Mouse (Mus musculus): ENCODE measurements around the gene Bin2. TPM values are rescaled to one million over a fixed set of nuclear protein-coding genes. Genes with fewer than 3 reads are reported as not detected.

Gene Bin2
- polyA plus RNA-seq, 1 experiment from 2014 or later = 7.3 TPM

GRCm38 (mm10) chr15:100681770-100682169, 12.4 kb upstream of the Bin2 start:
- no peak for ATAC-seq (ENCODE audit: borderline replicate concordance, extremely low read depth, low FRiP score, low TSS enrichment)
- H3K9ac ChIP-seq = no peak overlapping the region
- no peak overlapping the region for H3K27ac ChIP-seq
- H3K4me3 ChIP-seq = no peak overlapping the region
- peaks cover 8% of the 10 kb centered on the region; the same call in 1 of the 2 replicates for H3K27me3 ChIP-seq
- H3K36me3 ChIP-seq = no peaks in the 10 kb centered on the region
- no peaks in the 10 kb centered on the region for H3K9me3 ChIP-seq
- 44% methylated on average over 7 of the region's 7 CpGs for WGBS
- H3K4me2 ChIP-seq = no peak overlapping the region
- H3K4me1 ChIP-seq = no peaks in the 10 kb centered on the region

- no peaks in the 10 kb centered on the region; the same call in 1 of the 2 replicates for H3K27me3 ChIP-seq
- H3K4me3 ChIP-seq = no peak overlapping the region
- no peak overlapping the region for H3K4me2 ChIP-seq
- ATAC-seq (ENCODE audit: borderline replicate concordance, extremely low read depth, low FRiP score, low TSS enrichment) = no peak
- H3K36me3 ChIP-seq = no peaks in the 10 kb centered on the region
- H3K9ac ChIP-seq = no peak overlapping the region
- H3K9me3 ChIP-seq = no peaks in the 10 kb centered on the region
- H3K27ac ChIP-seq = no peak overlapping the region
- 35% methylated on average over 3 of the region's 3 CpGs for WGBS
- no peaks in the 10 kb centered on the region for H3K4me1 ChIP-seq
Measured at GRCm38 (mm10) chr15:100680381-100680780, 11.0 kb upstream of the Bin2 start.

GRCm38 (mm10) chr15:100679005-100679404, 9.7 kb upstream of the Bin2 start:
- Histone ChIP-seq H3K27me3 (no peaks in the 10 kb centered on the region), H3K36me3 (no peaks in the 10 kb centered on the region), H3K4me2 (no peak overlapping the region), H3K27ac (no peak overlapping the region), H3K4me1 (0 out of 2 replicates have a peak, but pooled peaks cover 3% of the 10 kb centered on the region), H3K4me3 (no peak overlapping the region), H3K9me3 (no peaks in the 10 kb centered on the region), H3K9ac (no peak overlapping the region)
- ATAC-seq (ENCODE audit: borderline replicate concordance, extremely low read depth, low FRiP score, low TSS enrichment) = no peak
- 70% methylated on average over 14 of the region's 14 CpGs for WGBS

GRCm38 (mm10) chr15:100678581-100678980, 9.2 kb upstream of the Bin2 start:
- H3K9me3 ChIP-seq = no peaks in the 10 kb centered on the region
- H3K4me2 ChIP-seq = no peak overlapping the region
- H3K27me3 ChIP-seq = no peaks in the 10 kb centered on the region
- no peak overlapping the region for H3K4me3 ChIP-seq
- no peak overlapping the region for H3K9ac ChIP-seq
- ATAC-seq (ENCODE audit: borderline replicate concordance, extremely low read depth, low FRiP score, low TSS enrichment) = no peak
- WGBS = 83% methylated on average over 12 of the region's 12 CpGs
- H3K4me1 ChIP-seq = 0 out of 2 replicates have a peak, but pooled peaks cover 3% of the 10 kb centered on the region
- H3K27ac ChIP-seq = no peak overlapping the region
- no peaks in the 10 kb centered on the region for H3K36me3 ChIP-seq

GRCm38 (mm10) chr15:100677675-100678074, 8.3 kb upstream of the Bin2 start:
- 0 out of 2 replicates have a peak, but pooled peaks cover 3% of the 10 kb centered on the region for H3K4me1 ChIP-seq
- no peaks in the 10 kb centered on the region for H3K27me3 ChIP-seq
- H3K27ac ChIP-seq = no peak overlapping the region
- no peak overlapping the region for H3K4me3 ChIP-seq
- no peak overlapping the region for H3K4me2 ChIP-seq
- ATAC-seq (ENCODE audit: borderline replicate concordance, extremely low read depth, low FRiP score, low TSS enrichment) = no peak
- no peaks in the 10 kb centered on the region for H3K36me3 ChIP-seq
- H3K9ac ChIP-seq = no peak overlapping the region
- no peaks in the 10 kb centered on the region for H3K9me3 ChIP-seq
- WGBS = 88% methylated on average over 8 of the region's 8 CpGs

- ATAC-seq (ENCODE audit: borderline replicate concordance, extremely low read depth, low FRiP score, low TSS enrichment) = no peak
- Histone ChIP-seq H3K27ac (no peak overlapping the region), H3K27me3 (no peaks in the 10 kb centered on the region), H3K9ac (no peak overlapping the region), H3K36me3 (no peaks in the 10 kb centered on the region), H3K4me1 (0 out of 2 replicates have a peak, but pooled peaks cover 3% of the 10 kb centered on the region), H3K4me3 (no peak overlapping the region), H3K4me2 (no peak overlapping the region), H3K9me3 (no peaks in the 10 kb centered on the region)
- 71% methylated on average over 1 of the region's 1 CpGs for WGBS
Measured at GRCm38 (mm10) chr15:100676521-100676920, 7.2 kb upstream of the Bin2 start.

GRCm38 (mm10) chr15:100675486-100675885, 6.1 kb upstream of the Bin2 start:
- 48% methylated on average over 3 of the region's 3 CpGs for WGBS
- H3K27me3 ChIP-seq = no peaks in the 10 kb centered on the region
- ATAC-seq (ENCODE audit: borderline replicate concordance, extremely low read depth, low FRiP score, low TSS enrichment) = no peak

GRCm38 (mm10) chr15:100674566-100674965, 5.2 kb upstream of the Bin2 start:
- Histone ChIP-seq H3K27me3 (no peaks in the 10 kb centered on the region), H3K27ac (no peak overlapping the region), H3K9ac (no peak overlapping the region), H3K4me1 (0 out of 2 replicates have a peak, but pooled peaks cover 3% of the 10 kb centered on the region), H3K4me2 (no peak overlapping the region), H3K9me3 (no peaks in the 10 kb centered on the region), H3K36me3 (no peaks in the 10 kb centered on the region), H3K4me3 (no peak overlapping the region)
- no peak for ATAC-seq (ENCODE audit: borderline replicate concordance, extremely low read depth, low FRiP score, low TSS enrichment)
- 82% methylated on average over 10 of the region's 10 CpGs for WGBS

More at GRCm38 (mm10) chr15:100675486-100675885, 6.1 kb upstream of the Bin2 start:
- H3K27ac ChIP-seq = no peak overlapping the region
- no peaks in the 10 kb centered on the region for H3K9me3 ChIP-seq
- 0 out of 2 replicates have a peak, but pooled peaks cover 3% of the 10 kb centered on the region for H3K4me1 ChIP-seq
- H3K9ac ChIP-seq = no peak overlapping the region
- H3K4me2 ChIP-seq = no peak overlapping the region
- no peaks in the 10 kb centered on the region for H3K36me3 ChIP-seq
- H3K4me3 ChIP-seq = no peak overlapping the region

- no peaks in the 10 kb centered on the region for H3K36me3 ChIP-seq
- no peaks in the 10 kb centered on the region for H3K9me3 ChIP-seq
- ATAC-seq (ENCODE audit: borderline replicate concordance, extremely low read depth, low FRiP score, low TSS enrichment) = no peak
- no peak overlapping the region for H3K27ac ChIP-seq
- WGBS = 34% methylated on average over 12 of the region's 12 CpGs
- 0 out of 2 replicates have a peak, but pooled peaks cover 3% of the 10 kb centered on the region for H3K4me1 ChIP-seq
- H3K9ac ChIP-seq = no peak overlapping the region; the same call in 1 of the 2 replicates
- H3K27me3 ChIP-seq = no peaks in the 10 kb centered on the region
- no peak overlapping the region for H3K4me3 ChIP-seq
- H3K4me2 ChIP-seq = no peak overlapping the region
Measured at GRCm38 (mm10) chr15:100673585-100674391, 4.4 kb upstream of the Bin2 start.

GRCm38 (mm10) chr15:100670833-100671232, 1.5 kb upstream of the Bin2 start:
- H3K36me3 ChIP-seq = no peaks in the 10 kb centered on the region
- H3K4me3 ChIP-seq = no peak overlapping the region
- no peaks in the 10 kb centered on the region for H3K9me3 ChIP-seq
- peaks cover 14% of the 10 kb centered on the region for H3K4me1 ChIP-seq
- 76% methylated on average over 5 of the region's 5 CpGs for WGBS
- no peak overlapping the region for H3K27ac ChIP-seq
- H3K27me3 ChIP-seq = no peaks in the 10 kb centered on the region
- no peak for ATAC-seq (ENCODE audit: borderline replicate concordance, extremely low read depth, low FRiP score, low TSS enrichment)
- no peak overlapping the region for H3K4me2 ChIP-seq
- H3K9ac ChIP-seq = no peak overlapping the region

- no peak for ATAC-seq (ENCODE audit: borderline replicate concordance, extremely low read depth, low FRiP score, low TSS enrichment)
- WGBS = 88% methylated on average over 8 of the region's 8 CpGs
- H3K4me3 ChIP-seq = no peak overlapping the region
Measured at GRCm38 (mm10) chr15:100670004-100670403, 651 bp upstream of the Bin2 start.

GRCm38 (mm10) chr15:100667871-100668545, 1.3 kb downstream of the Bin2 start:
- no peak for ATAC-seq (ENCODE audit: borderline replicate concordance, extremely low read depth, low FRiP score, low TSS enrichment)
- Histone ChIP-seq H3K27ac (no peak overlapping the region), H3K36me3 (no peaks in the 10 kb centered on the region), H3K4me3 (no peak overlapping the region), H3K9me3 (no peaks in the 10 kb centered on the region), H3K9ac (no peak overlapping the region), H3K4me1 (peaks cover 21% of the 10 kb centered on the region), H3K27me3 (no peaks in the 10 kb centered on the region), H3K4me2 (no peak overlapping the region)
- WGBS = 74% methylated on average over 5 of the region's 5 CpGs

More at GRCm38 (mm10) chr15:100670004-100670403, 651 bp upstream of the Bin2 start:
- Histone ChIP-seq H3K4me2 (no peak overlapping the region), H3K27ac (no peak overlapping the region), H3K36me3 (no peaks in the 10 kb centered on the region), H3K27me3 (no peaks in the 10 kb centered on the region), H3K9me3 (no peaks in the 10 kb centered on the region), H3K9ac (no peak overlapping the region), H3K4me1 (peaks cover 20% of the 10 kb centered on the region)
